Mouse (Mus musculus): ENCODE results near the gene Bbs10.
A peak's percentile ranks its signal among the peaks of the same experiment; 100 is the strongest.

Gene Bbs10

DNA sequence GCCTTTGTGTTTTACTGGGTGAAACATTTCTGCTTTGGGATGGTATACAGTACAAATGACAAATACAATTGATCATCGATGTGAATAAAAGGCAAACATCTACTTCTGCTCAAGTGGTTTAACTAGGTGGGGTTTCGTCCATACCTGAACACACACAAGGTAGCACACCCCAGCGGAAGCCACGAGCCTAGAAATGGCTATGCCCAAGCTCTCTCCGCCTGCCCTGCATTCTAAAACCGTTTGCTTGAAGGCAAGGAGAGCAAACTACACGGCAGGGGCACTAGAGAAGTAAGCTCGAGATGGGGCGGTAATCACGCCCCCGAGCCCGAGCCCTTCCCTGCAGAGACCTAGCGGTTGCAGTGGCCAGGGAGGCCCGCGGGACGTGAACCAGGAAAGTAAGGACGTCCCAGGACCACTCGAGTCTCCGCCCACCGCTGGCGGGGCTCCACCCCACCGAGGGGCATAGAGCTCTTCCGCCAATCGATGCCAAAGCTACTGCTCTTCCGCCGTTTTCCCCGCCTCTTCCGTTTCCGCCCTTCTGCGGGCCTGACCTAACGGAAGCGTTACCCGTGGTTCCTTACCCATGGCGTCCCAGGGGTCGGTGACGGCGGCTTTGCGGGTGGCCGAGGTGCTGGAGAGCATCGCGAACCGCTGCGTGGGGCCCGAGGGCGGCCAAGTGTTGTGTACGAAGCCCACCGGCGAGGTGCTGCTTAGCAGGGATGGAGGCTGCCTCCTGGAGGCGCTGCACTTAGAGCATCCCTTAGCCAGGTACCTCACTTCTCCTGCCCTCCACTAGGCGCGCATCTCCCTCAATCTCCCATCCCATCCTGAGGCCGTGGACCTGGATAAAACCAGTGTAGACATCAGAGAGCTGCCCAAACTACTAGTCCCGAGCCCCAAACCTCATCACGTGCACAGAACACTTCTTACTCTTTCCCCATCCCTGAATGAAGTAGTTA is at the start of gene Bbs10:
Gene Bbs10 (plus strand): TSS at position 540 of the 959 bp plus-strand sequence.
- peak; percentile 94 for DNase-seq

GRCm38 (mm10) chr10:111250192-111250591 is 48.3 kb upstream of the Bbs10 start:
- DNase-seq, result no peak

DNA sequence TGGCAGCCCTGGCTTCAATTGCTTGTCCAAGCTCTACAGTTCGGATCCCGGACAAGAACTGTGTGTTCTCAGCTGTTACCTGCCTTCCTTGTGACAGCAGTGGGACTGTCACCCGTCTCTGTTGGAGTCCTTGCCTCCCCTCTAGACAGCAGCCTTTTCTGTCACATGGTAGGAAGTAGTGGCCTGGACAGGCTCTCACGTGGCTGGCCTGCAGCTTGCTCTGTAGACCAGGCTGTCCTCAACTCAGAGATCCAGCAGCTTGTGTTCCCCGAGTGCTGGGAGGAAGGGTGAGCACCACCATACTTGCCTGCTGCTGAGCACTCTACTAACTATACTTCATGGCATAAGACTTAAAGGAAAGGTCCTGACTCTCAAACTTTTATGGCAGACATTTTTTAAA is 46.8 kb upstream of the Bbs10 start:
- DNase-seq, result no peak

DNA sequence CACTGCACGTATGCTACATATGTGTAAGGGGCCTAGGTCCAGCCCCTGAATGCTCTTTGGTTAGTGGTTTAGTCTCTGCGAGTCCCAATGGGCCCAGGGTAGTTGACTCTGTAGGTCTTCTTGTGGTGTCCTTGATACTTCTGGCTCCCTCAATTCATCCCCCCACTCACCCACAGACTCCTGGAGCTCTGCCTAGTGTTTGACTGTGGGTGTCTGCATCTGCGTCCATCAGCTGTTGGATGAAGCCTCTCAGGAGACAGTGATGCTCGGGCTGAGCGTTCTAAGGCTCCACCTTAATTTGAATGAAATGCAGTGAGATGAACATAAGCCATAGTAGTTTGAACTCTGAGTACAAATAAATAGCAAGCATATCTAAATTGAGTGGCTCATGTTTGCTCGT is 43.3 kb upstream of the Bbs10 start:
- no peak for DNase-seq

DNA sequence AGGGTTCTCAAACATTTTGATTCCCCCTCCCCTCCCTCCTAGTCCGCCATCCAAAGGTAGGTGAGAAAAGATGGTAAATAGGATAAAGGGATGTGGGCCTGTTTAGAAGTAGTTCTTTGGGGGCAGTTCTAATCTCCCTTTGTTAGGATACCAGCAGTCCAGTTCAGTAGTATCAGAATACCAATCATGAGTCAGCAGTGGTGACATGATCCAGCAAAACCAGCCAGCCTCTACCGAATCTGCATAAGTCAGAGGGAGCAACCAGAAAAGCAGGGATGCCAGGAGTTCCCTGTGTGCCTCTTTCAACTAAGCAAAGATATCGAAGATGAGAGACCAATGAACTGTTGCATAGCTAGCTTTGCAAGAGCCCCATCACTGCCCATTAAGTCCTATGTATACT is 42.3 kb upstream of the Bbs10 start:
- DNase-seq, result no peak

DNA sequence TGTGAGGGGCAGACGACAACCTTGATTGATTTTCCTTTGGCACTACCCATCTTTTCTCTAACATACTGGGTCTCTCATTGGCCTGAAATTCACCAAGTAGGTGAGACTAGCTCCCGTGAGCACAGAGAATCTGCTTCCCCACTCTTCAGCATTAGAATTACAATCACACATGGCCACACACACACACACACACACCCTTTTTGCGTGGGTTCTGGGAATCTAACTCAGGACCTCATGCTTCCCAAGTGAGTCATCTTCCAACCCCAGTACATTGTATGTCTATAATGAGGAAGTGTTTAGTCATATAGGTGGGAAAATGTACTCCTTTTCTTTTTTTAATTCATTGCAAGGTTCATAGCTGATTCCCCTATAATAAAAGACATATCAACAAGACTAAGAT is 41.1 kb upstream of the Bbs10 start:
- DNase-seq, result no peak

DNA sequence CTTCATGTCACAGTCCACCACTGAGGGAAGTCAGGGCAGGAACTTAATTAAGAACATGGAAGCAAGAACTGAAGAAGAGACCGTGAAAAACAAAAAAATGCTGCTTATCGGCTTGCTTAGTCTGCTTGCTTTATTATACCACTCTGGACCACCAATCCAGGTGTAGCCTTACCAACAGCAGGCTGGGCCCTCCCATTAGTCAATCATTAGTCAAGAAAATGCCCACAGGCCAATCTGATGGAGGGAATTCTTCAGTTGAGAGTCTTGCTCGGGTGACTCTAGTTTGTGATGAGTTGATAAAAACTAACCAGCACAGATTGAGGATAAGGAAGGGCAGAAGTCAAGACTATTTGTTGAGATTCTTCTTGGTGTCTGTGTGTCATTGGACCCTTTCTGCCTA is 40.2 kb upstream of the Bbs10 start:
- DNase-seq, result no peak

- no peak for DNase-seq
Observed at GRCm38 (mm10) chr10:111271687-111272086, 26.8 kb upstream of the Bbs10 start.

DNA sequence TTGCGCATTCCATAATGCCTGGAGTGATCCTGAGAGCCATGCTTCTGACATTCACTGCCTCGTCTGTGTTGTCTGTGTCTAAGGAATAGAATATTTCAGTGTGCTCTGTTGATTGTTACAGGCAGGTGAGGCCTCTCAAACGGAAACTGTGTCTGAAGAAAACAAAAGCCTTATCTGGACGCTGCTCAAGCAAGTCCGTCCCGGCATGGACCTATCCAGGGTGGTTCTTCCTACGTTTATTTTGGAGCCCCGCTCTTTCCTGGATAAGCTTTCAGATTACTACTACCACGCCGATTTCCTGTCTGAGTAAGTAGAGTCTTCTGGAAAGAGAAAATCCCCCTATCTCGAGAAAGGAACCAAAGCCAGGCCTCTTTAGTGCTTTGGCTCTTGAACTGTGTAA is 25.6 kb upstream of the Bbs10 start:
- DNase-seq, result no peak

GRCm38 (mm10) chr10:111273463-111274088 is 24.9 kb upstream of the Bbs10 start:
- no peak for DNase-seq

DNA sequence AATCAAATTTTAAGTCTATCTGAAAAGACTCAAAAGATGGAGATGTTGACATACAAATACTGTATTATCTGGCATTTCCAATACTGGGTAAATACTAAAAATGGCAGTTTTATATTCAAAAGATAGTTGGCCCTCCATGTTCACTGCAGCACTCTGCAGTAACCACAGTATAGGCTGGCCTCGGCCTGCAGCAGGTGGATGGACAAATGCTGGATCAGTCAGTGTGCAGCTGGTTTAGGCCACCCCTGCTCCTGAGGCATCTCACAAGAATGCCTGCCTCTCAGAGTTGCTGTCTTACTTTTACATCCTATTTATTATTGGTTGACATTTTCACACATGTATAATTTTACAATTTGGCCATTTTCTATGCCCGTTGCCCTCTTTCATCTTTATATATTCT is 22.7 kb upstream of the Bbs10 start:
- DNase-seq, result no peak

- DNase-seq, result no peak
Observed at GRCm38 (mm10) chr10:111297631-111298030, 848 bp upstream of the Bbs10 start.

DNA sequence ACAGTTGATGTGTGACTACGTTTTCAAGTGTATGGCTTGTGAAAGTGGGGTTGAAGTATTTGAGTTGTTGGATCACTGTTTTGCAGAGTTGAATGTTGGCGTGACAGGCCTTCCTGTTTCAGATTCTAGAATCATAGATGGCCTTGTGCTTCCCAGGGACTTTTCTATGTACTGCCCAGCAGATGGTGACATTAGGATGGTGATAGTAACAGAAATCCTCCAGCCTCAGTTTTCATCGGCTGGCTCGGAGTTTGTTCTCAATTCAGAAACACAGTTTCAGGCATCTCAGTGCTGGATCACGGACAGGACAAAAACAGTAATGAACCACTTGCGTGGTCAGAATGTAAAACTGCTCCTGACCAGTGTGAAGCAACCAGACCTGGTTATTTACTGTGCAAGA is 1.1 kb downstream of the Bbs10 start:
- no peak for DNase-seq

- DNase-seq, result no peak
Observed at GRCm38 (mm10) chr10:111301041-111301440, 2.6 kb downstream of the Bbs10 start.

- no peak for DNase-seq
Observed at GRCm38 (mm10) chr10:111302486-111302885, 4.0 kb downstream of the Bbs10 start.

GRCm38 (mm10) chr10:111308850-111309501 is 10.5 kb downstream of the Bbs10 start:
- no peak for DNase-seq

- no peak for DNase-seq
Observed at GRCm38 (mm10) chr10:111313282-111313681, 14.8 kb downstream of the Bbs10 start.

- no peak for DNase-seq
Observed at GRCm38 (mm10) chr10:111314636-111315395, 16.3 kb downstream of the Bbs10 start.

- no peak for DNase-seq
Observed at GRCm38 (mm10) chr10:111315940-111316339, 17.5 kb downstream of the Bbs10 start.

- no peak for DNase-seq
Observed at GRCm38 (mm10) chr10:111318021-111318420, 19.5 kb downstream of the Bbs10 start.

DNA sequence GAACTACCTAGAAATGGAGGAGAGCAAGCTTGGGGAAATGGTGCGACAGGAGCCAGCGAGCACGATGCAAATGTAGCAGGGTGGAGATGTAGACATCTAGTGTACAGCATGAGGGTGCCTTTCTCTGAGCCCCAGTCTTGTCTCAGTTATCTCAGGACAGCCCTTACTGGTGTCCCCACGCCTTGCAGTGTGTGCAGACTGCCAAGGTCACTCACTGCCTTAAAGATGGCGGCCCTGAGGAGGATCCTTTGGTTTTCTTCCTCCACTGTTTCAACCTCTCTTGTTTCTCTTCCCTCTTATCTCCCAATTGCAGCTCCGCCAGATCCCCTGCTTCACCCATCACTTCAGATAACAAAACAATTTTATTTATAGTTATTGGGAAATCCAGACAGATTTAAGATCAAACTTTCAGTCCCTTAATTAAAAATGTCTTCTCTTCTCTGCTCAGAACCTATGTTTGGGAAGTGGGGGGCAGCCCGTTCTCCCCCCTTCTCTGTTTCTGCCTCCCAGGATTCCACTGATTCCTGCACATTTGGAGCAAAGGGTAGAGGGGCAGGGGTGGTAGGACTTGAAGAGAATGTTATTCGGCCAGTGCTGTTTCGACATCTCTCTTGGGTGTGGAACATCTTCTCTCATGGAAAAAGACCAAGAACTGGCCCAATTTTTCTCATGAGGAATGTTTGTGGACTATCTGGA is 20.5 kb downstream of the Bbs10 start:
- no peak for DNase-seq

DNA sequence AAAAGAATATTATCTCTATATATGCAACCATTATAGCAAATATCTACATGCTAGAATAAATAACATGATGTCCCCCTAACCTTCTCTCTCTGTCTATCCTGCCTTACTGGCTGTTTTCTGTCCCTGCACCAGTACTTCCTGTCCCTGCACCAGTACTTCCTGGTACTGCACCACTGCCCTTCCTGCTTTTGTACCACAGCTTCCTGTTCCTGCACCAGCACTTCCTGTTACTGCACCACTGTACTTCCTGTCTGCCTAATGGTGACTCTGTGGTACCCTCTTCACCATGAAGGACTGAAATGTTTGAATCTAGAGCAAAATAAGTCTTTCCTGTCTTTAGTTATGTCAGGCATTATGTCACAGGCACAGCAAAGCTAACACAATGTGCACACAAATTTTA is 22.1 kb downstream of the Bbs10 start:
- DNase-seq, result no peak
